Mouse (Mus musculus) liver, embryonic 16.5 days (tissue): ENCODE data around the gene 4933406M09Rik. TPM values are rescaled to one million over a fixed set of nuclear protein-coding genes. Genes with fewer than 3 reads are reported as not detected.

Experiments used
- ATAC-seq: fragments of 200-750 bp; cut with Nextera tagmentation; 2 replicates; pipeline ENCODE4 v1.8.0; 2017; ENCODE audit warnings: low read depth, mild to moderate bottlenecking, moderate number of reproducible peaks, moderate library complexity
- H3K27ac ChIP-seq: fragments of 300-500 bp; sonication (generic); 2 replicates; pipeline ENCODE4 v1.5.1; 2014; ENCODE audit warnings: mild to moderate bottlenecking, low read length
- H3K27me3 ChIP-seq: fragments of 300-500 bp; sonication (generic); 2 replicates; pipeline ENCODE4 v1.6.1; 2014; ENCODE audit warnings: low read depth, low read length, mixed read lengths; ENCODE audit not compliant: control insufficient read depth, insufficient read depth
- H3K36me3 ChIP-seq: fragments of 300-500 bp; sonication (generic); 2 replicates; pipeline ENCODE4 v1.6.1; 2014; ENCODE audit warnings: mild to moderate bottlenecking; ENCODE audit not compliant: control insufficient read depth, insufficient read depth
- H3K4me1 ChIP-seq: fragments of 300-500 bp; sonication (generic); 2 replicates; pipeline ENCODE4 v1.6.1; 2014; ENCODE audit warnings: low read depth, low read length, mixed read lengths; ENCODE audit not compliant: control insufficient read depth
- H3K4me2 ChIP-seq: fragments of 300-500 bp; sonication (generic); 2 replicates; pipeline ENCODE4 v1.6.1; 2014; ENCODE audit warnings: low read depth, low read length, mixed read lengths
- H3K4me3 ChIP-seq: fragments of 300-500 bp; sonication (generic); 2 replicates; pipeline ENCODE4 v1.5.1; 2014; ENCODE audit warnings: low read depth, mild to moderate bottlenecking, low read length
- H3K9ac ChIP-seq: fragments of 300-500 bp; sonication (generic); 2 replicates; pipeline ENCODE4 v1.6.1; 2014; ENCODE audit warnings: low read depth, low read length
- H3K9me3 ChIP-seq: fragments of 300-500 bp; sonication (generic); replicated peaks from 2 replicates; pipeline ENCODE4 v1.6.1; 2016; ENCODE audit warnings: low read length; ENCODE audit not compliant: control insufficient read depth
- WGBS: fragments of 180-500 bp; shearing (Covaris S2); extraction: QIAGEN DNeasy Blood & Tissue Kit; methylation state at CpG from one replicate; pipeline ENCODE4 v1.1.7; 2014; ENCODE audit not compliant: insufficient replicate concordance; 5-methylcytosine and 5-hydroxymethylcytosine counted together
- polyA plus RNA-seq: library from polyadenylated mRNA; unstranded; fragments of >200 nt; fragmentation: Nextera tagmentation; extraction: Ambion mirVana; gene quantifications from 2 replicates; pipeline ENCODE4 v1.2.1, GENCODE M21; 2015

The 4933406M09Rik gene
- polyA plus RNA-seq, 1 experiment from 2014 or later: not detected

DNA sequence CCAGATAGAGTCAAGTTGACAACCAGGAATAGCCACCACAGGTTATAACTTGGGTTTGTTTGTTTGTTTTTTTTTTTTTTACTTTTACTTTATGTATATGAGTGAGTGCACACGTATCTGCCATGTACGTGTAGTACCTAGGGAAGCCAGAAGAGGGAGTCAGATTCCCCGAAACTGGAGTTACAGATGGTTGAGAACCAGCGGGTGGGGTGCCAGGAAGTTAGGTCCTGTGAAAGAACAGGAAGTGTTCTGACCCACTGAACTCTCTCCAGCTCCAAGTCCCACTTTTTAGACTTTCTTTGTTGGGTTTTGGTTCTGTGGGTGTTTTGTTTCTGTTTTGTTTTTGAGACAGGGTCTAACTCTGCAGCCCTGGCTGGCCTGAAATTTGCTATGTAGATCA is 49.7 kb downstream of the 4933406M09Rik start:
- ATAC-seq: no peak
- H3K27ac ChIP-seq: no peak overlapping the region
- H3K27me3 ChIP-seq: no peaks in the 10 kb centered on the region

GRCm38 (mm10) chr1:134440437-134440836 is 54.7 kb downstream of the 4933406M09Rik start:
- Histone ChIP-seq H3K4me2 (no peak overlapping the region), H3K9ac (no peak overlapping the region), H3K27me3 (no peaks in the 10 kb centered on the region), H3K4me3 (no peak overlapping the region), H3K36me3 (no peaks in the 10 kb centered on the region), H3K27ac (no peak overlapping the region), H3K4me1 (peaks cover 5% of the 10 kb centered on the region), H3K9me3 (no peaks in the 10 kb centered on the region)
- 59% methylated on average over 6 of the region's 6 CpGs for WGBS
- no peak for ATAC-seq

More for the DNA sequence above, 49.7 kb downstream of the 4933406M09Rik start:
- H3K36me3 ChIP-seq: peaks cover 29% of the 10 kb centered on the region
- H3K4me2 ChIP-seq: peak overlapping the region; percentile 13; the same call in 1 of the 2 replicates
- 28% methylated on average over 4 of the region's 4 CpGs for WGBS
- no peak overlapping the region for H3K9ac ChIP-seq
- H3K4me1 ChIP-seq: peaks cover 14% of the 10 kb centered on the region
- no peak overlapping the region for H3K4me3 ChIP-seq
- no peaks in the 10 kb centered on the region for H3K9me3 ChIP-seq

Other genes starting within 250 kb of the 4933406M09Rik start
- 16.1 and 19.9 TPM in 2 replicates for gene Chil1, start 203.8 kb upstream of the 4933406M09Rik start, polyA plus RNA-seq
- gene Mybph, start 192.5 kb upstream of the 4933406M09Rik start, polyA plus RNA-seq: 0.55 and 1.7 TPM in 2 replicates
- gene Adora1, start 150.5 kb upstream of the 4933406M09Rik start, polyA plus RNA-seq: 2.3 and 3.6 TPM in 2 replicates
- gene Myog, start 96.0 kb upstream of the 4933406M09Rik start, polyA plus RNA-seq: 2.4 and 4.4 TPM in 2 replicates
- gene Ppfia4, start 53.0 kb upstream of the 4933406M09Rik start, polyA plus RNA-seq: 1.7 and 2.0 TPM in 2 replicates
- gene Tmem183a, start 24.0 kb upstream of the 4933406M09Rik start, polyA plus RNA-seq: 48.7 and 51.6 TPM in 2 replicates
- 18.3 and 19.2 TPM in 2 replicates for gene Cyb5r1, start 19.6 kb downstream of the 4933406M09Rik start, polyA plus RNA-seq
- gene Adipor1, start 29.4 kb downstream of the 4933406M09Rik start, polyA plus RNA-seq: 163 and 174 TPM in 2 replicates
- gene Klhl12, start 69.6 kb downstream of the 4933406M09Rik start, polyA plus RNA-seq: 33.5 and 34.9 TPM in 2 replicates
- gene Rabif, start 108.7 kb downstream of the 4933406M09Rik start, polyA plus RNA-seq: 15.0 and 15.8 TPM in 2 replicates
- gene Mgat4e, start 163.7 kb downstream of the 4933406M09Rik start, polyA plus RNA-seq: not detected in 2 replicates
- gene Kdm5b, start 174.2 kb downstream of the 4933406M09Rik start, polyA plus RNA-seq: 5.5 and 5.6 TPM in 2 replicates